Mouse (Mus musculus) cerebellum, adult 9-11 months (tissue): Measurements from ENCODE around the gene Tomm34.
"Not testable (repeated sequence)": the region's sequence is repeated elsewhere in the genome, so short reads cannot be mapped to it uniquely, and the experiment has no call there.

Experiments used
- DNase-seq: peaks from one replicate; pipeline ENCODE4 v3.0.0; 2022

Gene Tomm34

GRCm38 (mm10) chr2:164075088-164075487 lies 4.1 kb upstream of the Tomm34 start:
- DNase-seq, result no peak

- DNase-seq, result peak; percentile 97
These were observed 3.1 kb upstream of the Tomm34 start for GRCm38 (mm10) chr2:164073918-164074578.

- DNase-seq, result peak; percentile 57
These were observed 2.2 kb upstream of the Tomm34 start for GRCm38 (mm10) chr2:164073120-164073519.

GRCm38 (mm10) chr2:164072109-164072508 lies 1.1 kb upstream of the Tomm34 start:
- DNase-seq, result peak; percentile 50

- DNase-seq, result not testable (repeated sequence)
These were observed 460 bp upstream of the Tomm34 start for GRCm38 (mm10) chr2:164071437-164071820.

- DNase-seq, result peak; percentile 66
These were observed 716 bp downstream of the Tomm34 start, which contains the start of gene Stk4 for GRCm38 (mm10) chr2:164070142-164070764. Gene Stk4, plus strand, starts transcription at chr2:164070322.

- no peak for DNase-seq
These were observed 11.2 kb downstream of the Tomm34 start for GRCm38 (mm10) chr2:164059634-164060235.

GRCm38 (mm10) chr2:164054671-164055070 lies 16.3 kb downstream of the Tomm34 start:
- DNase-seq, result no peak

- DNase-seq, result peak; percentile 89
These were observed 17.2 kb downstream of the Tomm34 start for GRCm38 (mm10) chr2:164053767-164054166.

GRCm38 (mm10) chr2:164047197-164047690 lies 23.7 kb downstream of the Tomm34 start:
- DNase-seq, result peak; percentile 83

- DNase-seq, result no peak
These were observed 29.4 kb downstream of the Tomm34 start for GRCm38 (mm10) chr2:164041523-164041922.

- DNase-seq, result no peak
These were observed 30.0 kb downstream of the Tomm34 start for GRCm38 (mm10) chr2:164040949-164041348.

- DNase-seq, result no peak
These were observed 32.5 kb downstream of the Tomm34 start for GRCm38 (mm10) chr2:164038407-164039028.

GRCm38 (mm10) chr2:164036520-164037019 lies 34.4 kb downstream of the Tomm34 start:
- DNase-seq, result no peak

- DNase-seq, result no peak
These were observed 38.0 kb downstream of the Tomm34 start for GRCm38 (mm10) chr2:164032973-164033372.

- DNase-seq, result no peak
These were observed 39.8 kb downstream of the Tomm34 start for GRCm38 (mm10) chr2:164031147-164031546.

GRCm38 (mm10) chr2:164025150-164025549 lies 45.8 kb downstream of the Tomm34 start, which contains the start of gene Pabpc1l:
Gene Pabpc1l, plus strand, starts transcription at chr2:164025450.
- DNase-seq, result no peak

- DNase-seq, result no peak
These were observed 48.9 kb downstream of the Tomm34 start for GRCm38 (mm10) chr2:164022104-164022503.

GRCm38 (mm10) chr2:164019943-164020342 lies 51.0 kb downstream of the Tomm34 start:
- no peak for DNase-seq

- no peak for DNase-seq
These were observed 52.1 kb downstream of the Tomm34 start for GRCm38 (mm10) chr2:164018910-164019309.

- no peak for DNase-seq
These were observed 55.7 kb downstream of the Tomm34 start for GRCm38 (mm10) chr2:164015304-164015703.

- no peak for DNase-seq
These were observed 60.0 kb downstream of the Tomm34 start for GRCm38 (mm10) chr2:164010944-164011343.

- DNase-seq, result no peak
These were observed 60.5 kb downstream of the Tomm34 start for GRCm38 (mm10) chr2:164010496-164010895.
